Mouse (Mus musculus) heart, embryonic 11.5 days (tissue): ENCODE measurements around the gene Ubxn10. TPM values are rescaled to one million over a fixed set of nuclear protein-coding genes. Genes with fewer than 3 reads are reported as not detected.

ENCODE experiments used
- ATAC-seq: fragments of 200-750 bp; cut with Nextera tagmentation; replicated peaks from 2 replicates; pipeline ENCODE4 v1.8.0; 2017; ENCODE audit warnings: moderate library complexity; ENCODE audit not compliant: insufficient number of reproducible peaks, low FRiP score, low TSS enrichment
- H3K27ac ChIP-seq: fragments of 300-500 bp; sonication (generic); 2 replicates; pipeline ENCODE4 v1.5.1; 2014; ENCODE audit warnings: mild to moderate bottlenecking, low read depth, low read length
- H3K27me3 ChIP-seq: fragments of 300-500 bp; sonication (generic); 2 replicates; pipeline ENCODE4 v1.6.1; 2014; ENCODE audit warnings: mild to moderate bottlenecking, low read length, mixed read lengths; ENCODE audit not compliant: control insufficient read depth, insufficient read depth
- H3K36me3 ChIP-seq: fragments of 300-500 bp; sonication (generic); 2 replicates; pipeline ENCODE4 v1.6.1; 2014; ENCODE audit warnings: mild to moderate bottlenecking, low read length, moderate library complexity, mixed read lengths; ENCODE audit not compliant: control insufficient read depth, insufficient read depth
- H3K4me1 ChIP-seq: fragments of 300-500 bp; sonication (generic); 2 replicates; pipeline ENCODE4 v1.6.1; 2014; ENCODE audit warnings: low read length; ENCODE audit not compliant: control insufficient read depth, insufficient read depth
- H3K4me2 ChIP-seq: fragments of 300-500 bp; sonication (generic); 2 replicates; pipeline ENCODE4 v1.6.1; 2014; ENCODE audit warnings: mild to moderate bottlenecking, moderate library complexity
- H3K4me3 ChIP-seq: fragments of 300-500 bp; sonication (generic); 2 replicates; pipeline ENCODE4 v1.5.1; 2014; ENCODE audit warnings: low read depth, low read length
- H3K9ac ChIP-seq: fragments of 300-500 bp; sonication (generic); 2 replicates; pipeline ENCODE4 v1.6.1; 2014; ENCODE audit warnings: mild to moderate bottlenecking, low read depth, low read length, moderate library complexity
- H3K9me3 ChIP-seq: fragments of 300-500 bp; sonication (generic); replicated peaks from 2 replicates; pipeline ENCODE4 v1.6.1; 2016; ENCODE audit warnings: low read length; ENCODE audit not compliant: control insufficient read depth
- WGBS: fragments of 180-500 bp; shearing (Covaris S2); extraction: QIAGEN DNeasy Blood & Tissue Kit; methylation state at CpG from one replicate; pipeline ENCODE4 v1.1.7; 2014; ENCODE audit not compliant: insufficient replicate concordance; 5-methylcytosine and 5-hydroxymethylcytosine counted together
- polyA plus RNA-seq: library from polyadenylated mRNA; unstranded; fragments of >200 nt; fragmentation: Nextera tagmentation; extraction: Ambion mirVana; gene quantifications from 2 replicates; pipeline ENCODE4 v1.2.1, GENCODE M21; 2014

Ubxn10 gene
- 1.2 and 1.3 TPM in 2 replicates for polyA plus RNA-seq

DNA sequence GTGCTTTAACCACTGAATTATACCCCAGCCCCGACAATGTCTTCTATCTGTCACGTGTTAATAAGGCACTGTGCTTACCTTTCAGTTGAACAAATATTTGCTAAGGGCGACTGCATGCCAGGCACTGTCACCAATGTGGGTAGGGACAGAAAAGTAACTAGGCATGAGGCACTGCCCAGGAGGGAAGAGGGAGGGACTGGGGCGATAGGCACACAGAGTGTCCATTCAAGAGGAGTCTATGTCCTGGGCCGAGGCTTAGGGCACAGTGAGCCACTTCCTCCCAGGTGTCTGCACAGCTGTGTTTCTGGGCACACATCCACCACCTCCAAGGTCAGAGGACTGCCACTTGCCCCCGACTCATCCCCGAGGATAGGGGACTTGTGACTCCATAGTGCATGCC lies at the start of gene Ubxn10:
Ubxn10 (minus strand) TSS at position 137 of the 400 bp plus-strand sequence.
- no peak within 1 kb of the TSS for H3K9ac ChIP-seq
- no peak for ATAC-seq
- H3K4me1 ChIP-seq: no peaks in the 10 kb centered on the region
- H3K27ac ChIP-seq: no peak within 1 kb of the TSS
- no peak within 1 kb of the TSS for H3K4me2 ChIP-seq
- no peaks in the 10 kb centered on the region for H3K27me3 ChIP-seq
- WGBS: 71% methylated on average over 7 of the region's 7 CpGs
- H3K36me3 ChIP-seq: no peaks in the 10 kb centered on the region
- H3K9me3 ChIP-seq: no peaks in the 10 kb centered on the region
- H3K4me3 ChIP-seq: no peak within 1 kb of the TSS

DNA sequence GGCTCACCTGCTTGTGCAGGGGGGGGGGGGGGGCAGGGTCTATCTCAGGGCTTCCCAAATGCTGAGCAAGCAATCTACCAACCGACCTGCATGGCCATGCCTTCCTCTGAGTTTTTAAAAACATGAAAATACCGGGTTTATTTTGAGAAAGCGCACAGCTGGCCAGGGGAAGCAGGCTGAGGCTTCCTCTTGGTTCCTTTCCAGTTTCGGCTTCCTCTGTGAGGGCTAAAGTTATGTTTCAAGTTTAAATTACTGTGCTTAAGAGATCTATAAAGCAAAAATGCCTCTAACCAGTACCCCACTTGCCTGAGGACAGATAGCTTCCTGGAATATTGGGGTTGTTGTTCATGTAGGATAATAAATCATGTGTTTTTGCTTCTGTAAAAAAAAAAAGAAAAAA lies 49.2 kb upstream of the Ubxn10 start:
- Histone ChIP-seq H3K9ac (no peak overlapping the region), H3K36me3 (no peaks in the 10 kb centered on the region), H3K4me3 (no peak overlapping the region), H3K4me1 (no peaks in the 10 kb centered on the region), H3K27me3 (0 out of 2 replicates have a peak, but pooled peaks cover 3% of the 10 kb centered on the region), H3K9me3 (no peaks in the 10 kb centered on the region), H3K27ac (no peak overlapping the region), H3K4me2 (no peak overlapping the region)
- ATAC-seq: no peak
- WGBS: 71% methylated on average over 4 of the region's 4 CpGs

DNA sequence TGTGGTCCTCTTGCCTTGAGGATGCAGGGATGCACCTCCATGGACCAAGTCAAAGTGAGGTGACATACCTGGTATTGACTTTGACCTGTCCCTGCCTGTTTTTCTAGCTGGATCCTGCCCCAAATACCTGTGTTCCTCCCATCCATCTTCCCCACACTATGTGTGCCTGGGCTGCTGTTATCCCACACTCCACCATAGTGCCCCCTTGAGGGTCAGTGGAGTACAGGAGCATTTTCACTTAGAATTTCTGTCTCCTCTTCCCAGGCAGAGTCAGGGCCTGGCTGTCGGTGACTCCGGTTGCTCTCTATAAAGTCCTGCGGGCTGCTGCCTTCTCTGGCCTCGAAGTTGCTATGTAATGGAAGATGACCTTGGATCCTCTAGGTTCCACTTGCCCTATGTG lies 48.8 kb upstream of the Ubxn10 start:
- H3K27ac ChIP-seq: no peak overlapping the region
- 0 out of 2 replicates have a peak, but pooled peaks cover 3% of the 10 kb centered on the region for H3K27me3 ChIP-seq
- H3K4me3 ChIP-seq: no peak overlapping the region
- H3K4me1 ChIP-seq: no peaks in the 10 kb centered on the region
- 50% methylated on average over 4 of the region's 4 CpGs for WGBS
- ATAC-seq: no peak
- H3K9ac ChIP-seq: no peak overlapping the region
- no peak overlapping the region for H3K4me2 ChIP-seq
- H3K36me3 ChIP-seq: no peaks in the 10 kb centered on the region
- H3K9me3 ChIP-seq: no peaks in the 10 kb centered on the region

DNA sequence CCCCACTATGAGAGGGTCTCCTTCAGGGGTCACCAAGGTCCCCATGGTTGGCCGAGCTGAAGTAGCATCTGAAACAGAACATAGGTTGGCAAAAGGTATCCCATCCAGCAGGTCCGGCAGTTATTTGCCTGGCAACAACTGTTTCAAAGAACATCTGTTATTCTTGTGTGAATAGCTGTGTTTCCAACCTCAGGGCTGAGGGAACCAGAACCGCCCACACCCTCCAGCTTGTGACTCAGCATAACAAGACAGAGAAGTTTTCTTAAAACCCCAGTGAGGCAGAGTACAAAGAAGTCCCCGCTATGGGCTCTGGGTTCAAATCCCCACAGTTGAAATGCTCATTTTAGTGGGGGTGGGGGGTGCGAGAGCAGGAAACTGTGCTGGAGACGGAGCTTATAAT lies 45.1 kb upstream of the Ubxn10 start:
- no peaks in the 10 kb centered on the region for H3K9me3 ChIP-seq
- no peaks in the 10 kb centered on the region for H3K4me1 ChIP-seq
- H3K9ac ChIP-seq: no peak overlapping the region
- H3K4me3 ChIP-seq: no peak overlapping the region
- no peak overlapping the region for H3K27ac ChIP-seq
- peaks cover 4% of the 10 kb centered on the region; the same call in 1 of the 2 replicates for H3K27me3 ChIP-seq
- ATAC-seq: no peak
- H3K36me3 ChIP-seq: no peaks in the 10 kb centered on the region
- WGBS: 80% methylated on average over 6 of the region's 6 CpGs
- no peak overlapping the region for H3K4me2 ChIP-seq

DNA sequence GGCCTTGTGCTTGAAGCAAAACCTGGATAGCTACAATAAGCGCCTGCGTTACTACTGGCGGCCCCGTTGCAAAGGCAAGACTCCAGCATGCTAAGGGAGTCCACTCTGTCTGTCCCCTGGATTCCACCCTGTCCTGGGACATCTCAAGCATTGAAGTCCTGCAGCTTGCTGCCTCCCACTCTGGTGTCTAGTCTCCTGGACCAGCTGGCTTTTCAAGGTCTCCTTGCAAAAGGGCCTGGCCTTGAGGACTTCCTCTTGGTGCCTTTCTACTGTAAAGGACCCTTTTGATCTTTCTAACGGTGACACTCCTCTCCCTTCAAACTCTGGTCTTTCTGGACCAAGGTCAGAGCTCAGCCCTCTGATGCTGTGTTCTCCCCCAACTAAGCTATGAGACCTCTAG lies 43.3 kb upstream of the Ubxn10 start:
- Histone ChIP-seq H3K27ac (no peak overlapping the region), H3K27me3 (peaks cover 5% of the 10 kb centered on the region; the same call in 1 of the 2 replicates), H3K9me3 (no peaks in the 10 kb centered on the region), H3K4me1 (no peaks in the 10 kb centered on the region), H3K4me3 (no peak overlapping the region), H3K4me2 (no peak overlapping the region), H3K9ac (no peak overlapping the region), H3K36me3 (no peaks in the 10 kb centered on the region)
- 70% methylated on average over 5 of the region's 5 CpGs for WGBS
- ATAC-seq: no peak

DNA sequence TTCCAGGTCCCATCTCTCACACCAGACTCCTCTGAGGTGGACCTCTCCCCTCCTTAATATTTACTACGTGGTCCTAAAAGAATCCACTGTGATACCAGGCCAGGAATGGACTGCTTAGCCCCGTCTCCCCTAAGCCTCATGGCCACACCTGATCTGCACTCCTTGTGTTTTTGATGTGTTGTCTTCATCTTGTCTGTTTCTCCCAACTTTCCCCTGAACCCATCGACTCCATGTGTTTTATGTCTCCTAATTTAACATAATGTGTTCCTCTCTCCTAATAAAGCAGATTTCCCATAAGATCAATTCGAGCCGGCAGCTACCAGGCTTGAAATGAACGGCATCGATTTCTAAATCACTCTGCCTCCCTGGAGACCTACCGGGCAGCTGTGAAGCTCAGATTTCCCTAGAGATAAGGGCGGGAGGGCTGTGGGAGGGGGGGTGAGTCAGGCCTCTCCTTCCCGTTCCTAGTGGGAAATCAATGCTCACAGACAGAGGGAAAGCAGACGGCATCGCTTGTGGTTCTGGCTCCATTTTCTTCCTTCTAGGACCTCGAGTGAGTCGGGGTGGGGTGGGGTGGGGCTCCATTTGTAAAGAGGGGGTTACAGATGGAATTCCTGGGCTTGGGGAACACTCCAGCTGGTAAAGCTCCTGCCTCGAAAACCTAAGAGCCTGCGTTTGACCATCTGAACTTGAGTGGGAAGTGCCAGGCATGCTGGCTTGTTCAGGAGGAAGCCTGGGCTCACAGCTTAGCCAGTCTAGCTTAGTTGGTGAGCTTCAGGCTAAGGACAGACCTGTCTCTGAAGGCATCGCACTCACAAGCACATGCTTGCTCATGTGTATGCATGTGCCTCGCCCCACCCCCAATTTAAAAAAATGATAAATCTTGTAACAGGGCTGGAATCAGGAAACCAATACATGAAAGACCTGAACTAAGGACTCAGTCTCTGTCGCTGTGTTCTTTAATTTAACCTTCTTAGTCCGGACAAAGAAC lies 40.7 kb upstream of the Ubxn10 start:
- no peak overlapping the region for H3K4me3 ChIP-seq
- ATAC-seq: no peak
- no peaks in the 10 kb centered on the region for H3K4me1 ChIP-seq
- no peaks in the 10 kb centered on the region for H3K9me3 ChIP-seq
- 38% methylated on average over 20 of the region's 20 CpGs for WGBS
- no peaks in the 10 kb centered on the region for H3K36me3 ChIP-seq
- peaks cover 5% of the 10 kb centered on the region; the same call in 1 of the 2 replicates for H3K27me3 ChIP-seq
- H3K4me2 ChIP-seq: no peak overlapping the region
- H3K27ac ChIP-seq: no peak overlapping the region
- no peak overlapping the region for H3K9ac ChIP-seq

DNA sequence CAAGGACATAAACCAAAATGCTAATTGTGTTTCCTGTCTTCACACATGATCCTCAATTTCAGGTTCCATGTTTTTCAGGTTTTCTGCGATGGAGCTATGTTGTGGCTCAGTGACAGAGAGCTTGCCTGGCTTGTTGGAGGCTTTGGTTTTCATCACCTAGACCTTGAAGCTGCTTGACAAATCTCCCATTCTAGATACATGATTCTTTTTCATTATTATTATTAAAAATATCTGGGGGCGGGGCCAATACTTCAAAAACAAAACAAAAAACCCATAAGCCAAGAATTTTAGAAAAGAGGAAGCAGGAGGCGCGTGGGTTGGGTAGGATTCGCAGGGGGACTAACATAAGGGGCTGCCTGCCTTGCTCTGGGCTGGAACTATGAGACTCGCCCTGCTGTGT lies 38.5 kb upstream of the Ubxn10 start, which contains the start of gene Pla2g2d:
Pla2g2d (plus strand) TSS at position 301 of the 400 bp plus-strand sequence.
- no peak within 1 kb of the TSS for H3K4me2 ChIP-seq
- no peak within 1 kb of the TSS for H3K4me3 ChIP-seq
- peaks cover 8% of the 10 kb centered on the region for H3K27me3 ChIP-seq
- WGBS: 74% methylated on average over 6 of the region's 6 CpGs
- no peaks in the 10 kb centered on the region for H3K4me1 ChIP-seq
- no peak within 1 kb of the TSS for H3K27ac ChIP-seq
- H3K36me3 ChIP-seq: no peaks in the 10 kb centered on the region
- H3K9me3 ChIP-seq: no peaks in the 10 kb centered on the region
- H3K9ac ChIP-seq: no peak within 1 kb of the TSS
- no peak for ATAC-seq

DNA sequence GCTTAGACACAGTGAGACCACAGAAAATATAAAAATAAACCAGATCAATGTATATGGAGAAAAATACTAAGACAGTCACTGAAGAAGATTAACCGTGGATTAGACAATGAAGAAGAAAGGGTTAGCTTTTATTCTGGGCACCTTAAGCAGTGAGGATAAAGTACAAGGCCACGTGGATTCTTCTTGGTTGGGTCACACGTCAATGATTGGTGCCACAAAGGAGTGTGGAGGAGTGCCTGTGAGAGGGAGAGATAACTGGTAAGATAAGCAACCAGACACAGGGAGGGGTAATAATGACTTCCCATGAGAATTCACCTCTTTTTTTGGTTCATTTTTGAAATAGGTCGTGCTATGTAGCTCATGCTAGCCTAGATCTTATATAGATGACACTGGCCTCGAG lies 35.4 kb upstream of the Ubxn10 start:
- 74% methylated on average over 5 of the region's 5 CpGs for WGBS
- Histone ChIP-seq H3K27ac (no peak overlapping the region), H3K36me3 (no peaks in the 10 kb centered on the region), H3K4me2 (no peak overlapping the region), H3K27me3 (peaks cover 5% of the 10 kb centered on the region; the same call in 1 of the 2 replicates), H3K9ac (no peak overlapping the region), H3K9me3 (no peaks in the 10 kb centered on the region), H3K4me1 (no peaks in the 10 kb centered on the region), H3K4me3 (no peak overlapping the region)
- ATAC-seq: no peak
